Mouse (Mus musculus): Measurements from ENCODE around the gene Rps7. TPM values are rescaled to one million over a fixed set of nuclear protein-coding genes. Genes with fewer than 3 reads are reported as not detected.

The Rps7 gene
- polyA plus RNA-seq, 1 experiment: 312 TPM

- Histone ChIP-seq H3K27me3 (ENCODE audit: control insufficient read depth, insufficient read depth, low read length) (no peaks in the 10 kb centered on the region), H3K36me3 (ENCODE audit: control insufficient read depth, insufficient read depth, low read length) (no peaks in the 10 kb centered on the region; the same call in 1 of the 2 replicates), H3K4me1 (ENCODE audit: control insufficient read depth, insufficient read depth, low read length) (no peaks in the 10 kb centered on the region), H3K4me3 (ENCODE audit: control insufficient read depth, low read depth, low read length) (no peak overlapping the region), H3K27ac (ENCODE audit: control insufficient read depth, insufficient read depth, low read depth, low read length) (no peak overlapping the region)
- TF ChIP-seq POLR2A (IDR thresholded peaks at IDR 0.05; ENCODE audit: control insufficient read depth, low read depth, low read length): no peak
These were observed 8.7 kb downstream of the Rps7 start for GRCm38 (mm10) chr12:28627092-28627491.

- Histone ChIP-seq H3K36me3 (ENCODE audit: control insufficient read depth, insufficient read depth, low read length) (no peaks in the 10 kb centered on the region), H3K4me3 (ENCODE audit: control insufficient read depth, low read depth, low read length) (no peak overlapping the region), H3K4me1 (ENCODE audit: control insufficient read depth, insufficient read depth, low read length) (no peaks in the 10 kb centered on the region), H3K27ac (ENCODE audit: control insufficient read depth, insufficient read depth, low read depth, low read length) (no peak overlapping the region), H3K27me3 (ENCODE audit: control insufficient read depth, insufficient read depth, low read length) (no peaks in the 10 kb centered on the region)
- TF ChIP-seq POLR2A (IDR thresholded peaks at IDR 0.05; ENCODE audit: control insufficient read depth, low read depth, low read length) (no peak), CTCF (IDR thresholded peaks at IDR 0.05; ENCODE audit: control insufficient read depth, insufficient read depth, insufficient replicate concordance, low read depth, low read length) (no peak)
These were observed 10.3 kb downstream of the Rps7 start for GRCm38 (mm10) chr12:28625407-28625806.

GRCm38 (mm10) chr12:28624251-28624650 is 11.5 kb downstream of the Rps7 start:
- Histone ChIP-seq H3K27ac (ENCODE audit: control insufficient read depth, insufficient read depth, low read depth, low read length) (no peak overlapping the region), H3K36me3 (ENCODE audit: control insufficient read depth, insufficient read depth, low read length) (no peaks in the 10 kb centered on the region), H3K4me3 (ENCODE audit: control insufficient read depth, low read depth, low read length) (no peak overlapping the region), H3K27me3 (ENCODE audit: control insufficient read depth, insufficient read depth, low read length) (no peaks in the 10 kb centered on the region), H3K4me1 (ENCODE audit: control insufficient read depth, insufficient read depth, low read length) (no peaks in the 10 kb centered on the region)
- no peak for TF ChIP-seq CTCF (IDR thresholded peaks at IDR 0.05; ENCODE audit: control insufficient read depth, insufficient read depth, insufficient replicate concordance, low read depth, low read length)
- TF ChIP-seq POLR2A (IDR thresholded peaks at IDR 0.05; ENCODE audit: control insufficient read depth, low read depth, low read length): no peak

- no peak for TF ChIP-seq POLR2A (IDR thresholded peaks at IDR 0.05; ENCODE audit: control insufficient read depth, low read depth, low read length)
- no peak for TF ChIP-seq CTCF (IDR thresholded peaks at IDR 0.05; ENCODE audit: control insufficient read depth, insufficient read depth, insufficient replicate concordance, low read depth, low read length)
- H3K27ac ChIP-seq (ENCODE audit: control insufficient read depth, insufficient read depth, low read depth, low read length): no peak within 1 kb of the TSS
- no peaks in the 10 kb centered on the region for H3K27me3 ChIP-seq (ENCODE audit: control insufficient read depth, insufficient read depth, low read length)
- no peak within 1 kb of the TSS for H3K4me3 ChIP-seq (ENCODE audit: control insufficient read depth, low read depth, low read length)
- H3K4me1 ChIP-seq (ENCODE audit: control insufficient read depth, insufficient read depth, low read length): no peaks in the 10 kb centered on the region
- H3K36me3 ChIP-seq (ENCODE audit: control insufficient read depth, insufficient read depth, low read length): no peaks in the 10 kb centered on the region
These were observed 12.6 kb downstream of the Rps7 start, which contains the start of gene Colec11 for GRCm38 (mm10) chr12:28623195-28623594. Gene Colec11, minus strand, starts transcription at chr12:28623377.

GRCm38 (mm10) chr12:28622641-28623040 is 13.1 kb downstream of the Rps7 start:
- no peaks in the 10 kb centered on the region for H3K4me1 ChIP-seq (ENCODE audit: control insufficient read depth, insufficient read depth, low read length)
- no peaks in the 10 kb centered on the region for H3K27me3 ChIP-seq (ENCODE audit: control insufficient read depth, insufficient read depth, low read length)
- TF ChIP-seq CTCF (IDR thresholded peaks at IDR 0.05; ENCODE audit: control insufficient read depth, insufficient read depth, insufficient replicate concordance, low read depth, low read length): no peak
- TF ChIP-seq POLR2A (IDR thresholded peaks at IDR 0.05; ENCODE audit: control insufficient read depth, low read depth, low read length): no peak
- H3K4me3 ChIP-seq (ENCODE audit: control insufficient read depth, low read depth, low read length): no peak overlapping the region
- H3K27ac ChIP-seq (ENCODE audit: control insufficient read depth, insufficient read depth, low read depth, low read length): no peak overlapping the region
- no peaks in the 10 kb centered on the region for H3K36me3 ChIP-seq (ENCODE audit: control insufficient read depth, insufficient read depth, low read length)

GRCm38 (mm10) chr12:28622167-28622532 is 13.6 kb downstream of the Rps7 start:
- H3K27ac ChIP-seq (ENCODE audit: control insufficient read depth, insufficient read depth, low read depth, low read length): no peak overlapping the region
- no peaks in the 10 kb centered on the region for H3K36me3 ChIP-seq (ENCODE audit: control insufficient read depth, insufficient read depth, low read length)
- no peak overlapping the region for H3K4me3 ChIP-seq (ENCODE audit: control insufficient read depth, low read depth, low read length)
- no peaks in the 10 kb centered on the region for H3K27me3 ChIP-seq (ENCODE audit: control insufficient read depth, insufficient read depth, low read length)
- TF ChIP-seq POLR2A (IDR thresholded peaks at IDR 0.05; ENCODE audit: control insufficient read depth, low read depth, low read length): no peak
- no peak for TF ChIP-seq CTCF (IDR thresholded peaks at IDR 0.05; ENCODE audit: control insufficient read depth, insufficient read depth, insufficient replicate concordance, low read depth, low read length)
- no peaks in the 10 kb centered on the region for H3K4me1 ChIP-seq (ENCODE audit: control insufficient read depth, insufficient read depth, low read length)

GRCm38 (mm10) chr12:28621451-28622166 is 14.1 kb downstream of the Rps7 start:
- H3K4me1 ChIP-seq (ENCODE audit: control insufficient read depth, insufficient read depth, low read length): no peaks in the 10 kb centered on the region
- TF ChIP-seq CTCF (IDR thresholded peaks at IDR 0.05; ENCODE audit: control insufficient read depth, insufficient read depth, insufficient replicate concordance, low read depth, low read length): no peak
- no peak for TF ChIP-seq POLR2A (IDR thresholded peaks at IDR 0.05; ENCODE audit: control insufficient read depth, low read depth, low read length)
- H3K4me3 ChIP-seq (ENCODE audit: control insufficient read depth, low read depth, low read length): no peak overlapping the region
- H3K27me3 ChIP-seq (ENCODE audit: control insufficient read depth, insufficient read depth, low read length): no peaks in the 10 kb centered on the region
- no peaks in the 10 kb centered on the region for H3K36me3 ChIP-seq (ENCODE audit: control insufficient read depth, insufficient read depth, low read length)
- no peak overlapping the region for H3K27ac ChIP-seq (ENCODE audit: control insufficient read depth, insufficient read depth, low read depth, low read length)

Measured in testis, adult 2 months (tissue).